Mouse (Mus musculus): Measurements from ENCODE around the gene Gm5134. TPM values are rescaled to one million over a fixed set of nuclear protein-coding genes. Genes with fewer than 3 reads are reported as not detected.

Gm5134 gene
- total and polyA plus RNA-seq, 3 experiments = not detected

DNA sequence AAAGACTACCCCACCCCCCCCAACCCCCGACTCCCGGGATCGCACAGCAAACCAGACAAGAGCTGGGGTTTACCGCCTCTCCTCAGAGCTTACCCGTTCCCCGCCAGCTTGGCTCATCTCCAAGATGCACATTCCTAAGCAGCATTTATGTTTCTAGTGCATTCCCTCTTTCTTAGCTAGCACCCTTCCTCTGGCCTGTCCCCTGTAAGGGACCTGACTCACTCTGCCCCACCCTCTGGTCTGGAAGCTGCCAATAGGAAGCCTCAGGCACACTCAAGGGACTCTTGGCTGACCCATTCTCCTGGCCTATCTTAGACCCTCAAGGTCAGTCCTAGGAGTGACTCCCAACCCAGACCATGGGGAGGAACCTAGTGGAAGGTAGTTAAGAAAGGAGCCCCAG is 24.0 kb upstream of the Gm5134 start:
- no peak for DNase-seq (ENCODE audit: low read depth, low spot score)
- H3K4me3 ChIP-seq (ENCODE audit: control insufficient read depth in 1 of 2, insufficient read depth in 1 of 2, low read depth in 2 of 2, low read length in 2 of 2) = no peak overlapping the region
- H3K4me1 ChIP-seq (ENCODE audit: control insufficient read depth in 1 of 2, insufficient read depth in 2 of 2, low read length in 2 of 2) = peaks cover 0 to 2% of the 10 kb centered on the region in 2 experiments; a peak in 1 of 4 replicates
- no peaks in the 10 kb centered on the region for H3K9me3 ChIP-seq (replicated peaks; ENCODE audit: insufficient read depth, low read length)
- no peak overlapping the region for H3K27ac ChIP-seq (ENCODE audit: control insufficient read depth, low read depth, low read length)
- no peaks in the 10 kb centered on the region; a peak in 1 of 4 replicates for H3K27me3 ChIP-seq (ENCODE audit: control insufficient read depth in 1 of 2, insufficient read depth in 2 of 2, low read length in 2 of 2)
- H3K36me3 ChIP-seq (ENCODE audit: control insufficient read depth in 1 of 2, insufficient read depth in 2 of 2, low read length in 2 of 2) = peaks cover 0 to 2% of the 10 kb centered on the region in 2 experiments; a peak in 1 of 4 replicates
- TF ChIP-seq MAFK (IDR thresholded peaks at IDR 0.05; ENCODE audit: borderline replicate concordance, low read depth, low read length) (no peak), MAX (IDR thresholded peaks at IDR 0.05; ENCODE audit: low read length) (no peak), UBTF (IDR thresholded peaks at IDR 0.05; ENCODE audit: borderline replicate concordance, insufficient read depth, low read depth, low read length) (no peak), ZKSCAN1 (IDR thresholded peaks at IDR 0.05; ENCODE audit: low read depth, low read length) (no peak), POLR2AphosphoS2 (IDR thresholded peaks at IDR 0.05; ENCODE audit: low read length) (no peak), RAD21 (IDR thresholded peaks at IDR 0.05; ENCODE audit: low read depth, low read length) (no peak), GABPA (IDR thresholded peaks at IDR 0.05; ENCODE audit: low read depth, low read length) (no peak), MYB (IDR thresholded peaks at IDR 0.05; ENCODE audit: low read depth, low read length) (no peak), EP300 (IDR thresholded peaks at IDR 0.05; ENCODE audit: low read depth in 1 of 2, low read length in 2 of 2) (no peak), ELF1 (IDR thresholded peaks at IDR 0.05; ENCODE audit: low read depth, low read length) (no peak), SIN3A (IDR thresholded peaks at IDR 0.05; ENCODE audit: low read length) (no peak), USF2 (IDR thresholded peaks at IDR 0.05; ENCODE audit: borderline replicate concordance in 1 of 2, insufficient read depth in 1 of 2, low read depth in 1 of 2, low read length in 2 of 2) (no peak), CHD1 (IDR thresholded peaks at IDR 0.05; ENCODE audit: low read depth, low read length) (no peak), MYC (IDR thresholded peaks at IDR 0.05; ENCODE audit: low read depth, low read length) (no peak), KAT2A (conservative IDR thresholded peaks at IDR 0.05; ENCODE audit: low read depth, low read length) (no peak), CHD2 (IDR thresholded peaks at IDR 0.05; ENCODE audit: low read length) (no peak), NELFE (IDR thresholded peaks at IDR 0.05; ENCODE audit: low read depth, low read length) (no peak), CTCF (IDR thresholded peaks at IDR 0.05 in 2 of 3, conservative IDR thresholded peaks at IDR 0.05 in 1 of 3; ENCODE audit: control insufficient read depth in 1 of 3, insufficient read depth in 1 of 3, low read depth in 2 of 3, low read length in 3 of 3, poor library complexity in 1 of 3, severe bottlenecking in 1 of 3) (no peak), ZNF384 (IDR thresholded peaks at IDR 0.05; ENCODE audit: low read depth, low read length) (no peak), USF1 (IDR thresholded peaks at IDR 0.05; ENCODE audit: low read depth, low read length) (no peak)
- no peaks in the 10 kb centered on the region for H3K79me2 ChIP-seq (ENCODE audit: control insufficient read depth, insufficient read depth, low read length, poor library complexity)
- no peak overlapping the region for H3K9ac ChIP-seq (ENCODE audit: control insufficient read depth, low read depth, low read length, poor library complexity, severe bottlenecking)

DNA sequence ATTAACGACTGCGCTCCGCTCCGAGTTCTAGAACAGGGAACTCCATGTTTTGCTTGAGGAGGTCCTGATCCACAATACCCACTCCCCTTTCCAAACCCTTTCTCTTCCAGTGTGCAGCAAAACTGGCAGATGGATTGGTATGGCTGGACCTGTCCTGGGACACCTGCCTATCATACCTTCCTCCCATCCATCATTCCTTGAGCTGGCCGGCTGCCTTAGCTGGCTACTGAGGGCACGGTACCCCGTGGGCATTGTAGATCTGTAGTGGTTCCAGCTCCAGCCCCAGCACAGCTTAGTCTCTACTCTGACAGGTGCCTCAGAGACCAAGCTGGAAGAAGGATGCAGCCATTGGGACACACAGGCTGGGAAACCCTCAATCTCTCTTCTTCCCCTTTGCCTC is 23.0 kb upstream of the Gm5134 start:
- no peak overlapping the region for H3K27ac ChIP-seq (ENCODE audit: control insufficient read depth, low read depth, low read length)
- DNase-seq (ENCODE audit: low read depth, low spot score) = no peak
- TF ChIP-seq GATA1 (IDR thresholded peaks at IDR 0.05; ENCODE audit: low read depth, low read length) (no peak), HCFC1 (IDR thresholded peaks at IDR 0.05; ENCODE audit: low read depth, low read length) (no peak), ZNF384 (IDR thresholded peaks at IDR 0.05; ENCODE audit: low read depth, low read length) (no peak), ZC3H11A (IDR thresholded peaks at IDR 0.05; ENCODE audit: low read depth, low read length) (no peak)
- H3K27me3 ChIP-seq (ENCODE audit: control insufficient read depth in 1 of 2, insufficient read depth in 2 of 2, low read length in 2 of 2) = no peaks in the 10 kb centered on the region; a peak in 1 of 4 replicates
- no peak overlapping the region for H3K4me3 ChIP-seq (ENCODE audit: control insufficient read depth in 1 of 2, insufficient read depth in 1 of 2, low read depth in 2 of 2, low read length in 2 of 2)
- H3K4me1 ChIP-seq (ENCODE audit: control insufficient read depth in 1 of 2, insufficient read depth in 2 of 2, low read length in 2 of 2) = peaks cover 0 to 2% of the 10 kb centered on the region in 2 experiments; a peak in 1 of 4 replicates
- no peak overlapping the region for H3K9ac ChIP-seq (ENCODE audit: control insufficient read depth, low read depth, low read length, poor library complexity, severe bottlenecking)
- no peaks in the 10 kb centered on the region for H3K9me3 ChIP-seq (replicated peaks; ENCODE audit: insufficient read depth, low read length)
- H3K79me2 ChIP-seq (ENCODE audit: control insufficient read depth, insufficient read depth, low read length, poor library complexity) = peaks cover 6% of the 10 kb centered on the region
- peaks cover 0 to 2% of the 10 kb centered on the region in 2 experiments; a peak in 2 of 4 replicates for H3K36me3 ChIP-seq (ENCODE audit: control insufficient read depth in 1 of 2, insufficient read depth in 2 of 2, low read length in 2 of 2)
